Mouse (Mus musculus) skeletal muscle tissue, adult 2 months (tissue): Measurements from ENCODE around the gene H2-T23.
"Not testable (repeated sequence)": the region's sequence is repeated elsewhere in the genome, so short reads cannot be mapped to it uniquely, and the experiment has no call there.

Experiments
- DNase-seq: peaks from one replicate; pipeline ENCODE4 v3.0.0-alpha.2; 2012; ENCODE audit warnings: low read depth, low spot score

The H2-T23 gene

GRCm38 (mm10) chr17:36023710-36024654 lies 8.7 kb downstream of the H2-T23 start:
- DNase-seq, result peak; percentile 45

GRCm38 (mm10) chr17:36022922-36023321 lies 9.7 kb downstream of the H2-T23 start:
- no peak for DNase-seq

- no peak for DNase-seq
These were observed 10.6 kb downstream of the H2-T23 start for GRCm38 (mm10) chr17:36022098-36022497.

GRCm38 (mm10) chr17:36021309-36021708 lies 11.3 kb downstream of the H2-T23 start:
- DNase-seq, result no peak

DNA sequence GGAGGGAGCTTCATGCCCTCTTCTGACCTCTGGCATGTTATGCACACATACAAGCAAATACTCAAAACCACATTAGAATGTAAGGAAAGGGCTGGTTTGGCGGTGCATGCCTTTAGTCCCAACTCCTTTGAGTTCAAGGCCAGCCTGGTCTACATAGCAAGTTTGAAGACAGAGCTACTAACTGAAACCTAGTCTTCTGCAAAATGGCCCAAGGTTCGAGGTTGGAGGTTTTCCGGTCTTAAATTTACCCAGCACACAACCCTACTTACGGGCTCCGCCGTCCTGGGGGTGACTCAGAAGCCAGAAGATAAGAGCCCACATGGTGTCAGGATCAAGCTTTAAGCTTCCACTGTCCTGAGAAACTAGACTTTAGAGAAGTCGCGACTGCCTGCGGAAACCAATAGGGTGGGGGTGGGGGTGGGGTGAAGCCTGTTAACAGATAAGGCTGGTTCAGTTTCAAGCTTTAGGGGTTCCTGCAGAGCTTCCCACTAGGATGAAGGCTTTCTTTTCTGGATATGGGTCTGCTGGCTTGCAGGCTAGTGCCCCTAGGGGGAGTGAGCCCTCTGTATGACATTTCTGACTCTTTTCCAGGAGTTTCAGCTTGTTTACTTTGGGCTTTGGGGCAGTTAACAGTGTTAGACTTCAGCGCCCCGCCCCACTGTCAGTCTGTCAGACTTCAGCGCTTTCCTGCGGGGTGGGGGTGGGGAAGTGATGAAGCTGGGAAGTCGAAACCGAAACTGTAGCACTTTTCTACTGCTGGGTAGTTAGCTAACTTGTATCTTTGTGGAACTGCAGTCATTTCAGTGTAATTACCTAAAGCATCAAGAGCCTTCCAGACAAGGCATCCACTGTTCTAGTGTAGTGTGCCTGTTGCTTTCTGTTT lies 12.2 kb downstream of the H2-T23 start, which contains the start of gene H2-T24:
Gene H2-T24 (minus strand): TSS at position 370 of the 883 bp plus-strand sequence.
- DNase-seq, result peak; percentile 64

DNA sequence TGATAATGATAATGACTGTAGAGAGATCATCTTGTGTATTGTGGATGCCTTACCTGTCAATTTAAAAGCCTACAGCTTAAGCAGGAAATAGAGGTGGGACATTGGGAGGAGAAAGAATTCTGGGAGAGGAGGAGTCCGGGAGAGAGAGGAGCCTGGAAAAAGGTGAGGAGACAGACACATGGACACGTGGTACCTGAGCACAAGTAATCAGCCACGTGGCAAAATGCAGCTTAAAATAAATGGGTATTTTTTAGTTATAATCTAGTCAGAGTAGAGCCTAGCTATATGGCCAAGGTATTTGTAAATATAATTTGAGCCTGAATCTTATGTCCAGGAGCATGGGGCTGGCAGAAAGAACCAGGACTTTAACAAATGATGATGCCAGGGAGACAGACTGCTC lies 13.1 kb downstream of the H2-T23 start:
- DNase-seq, result no peak

- no peak for DNase-seq
These were observed 13.7 kb downstream of the H2-T23 start for GRCm38 (mm10) chr17:36018979-36019378.

GRCm38 (mm10) chr17:36017046-36017445 lies 15.6 kb downstream of the H2-T23 start:
- no peak for DNase-seq

- no peak for DNase-seq
These were observed 17.7 kb downstream of the H2-T23 start for GRCm38 (mm10) chr17:36014977-36015376.

DNA sequence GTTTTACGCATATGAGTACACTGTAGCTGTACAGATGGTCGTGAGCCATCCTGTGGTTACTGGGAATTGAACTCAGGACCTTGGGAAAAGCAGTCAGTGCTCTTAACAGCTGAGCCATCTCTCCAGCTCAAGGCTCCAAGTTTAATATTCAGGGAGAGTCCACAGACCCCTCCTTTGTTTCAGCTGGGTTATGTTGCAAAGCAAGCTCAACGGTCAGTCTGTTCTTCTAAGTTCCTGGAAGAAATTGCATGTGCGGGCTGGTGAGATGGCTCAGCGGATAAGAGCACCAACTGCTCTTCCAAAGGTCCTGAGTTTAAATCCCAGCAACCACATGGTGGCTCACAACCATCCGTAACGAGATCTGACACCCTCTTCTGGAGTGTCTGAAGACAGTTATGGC lies 28.2 kb downstream of the H2-T23 start:
- not testable (repeated sequence) for DNase-seq

DNA sequence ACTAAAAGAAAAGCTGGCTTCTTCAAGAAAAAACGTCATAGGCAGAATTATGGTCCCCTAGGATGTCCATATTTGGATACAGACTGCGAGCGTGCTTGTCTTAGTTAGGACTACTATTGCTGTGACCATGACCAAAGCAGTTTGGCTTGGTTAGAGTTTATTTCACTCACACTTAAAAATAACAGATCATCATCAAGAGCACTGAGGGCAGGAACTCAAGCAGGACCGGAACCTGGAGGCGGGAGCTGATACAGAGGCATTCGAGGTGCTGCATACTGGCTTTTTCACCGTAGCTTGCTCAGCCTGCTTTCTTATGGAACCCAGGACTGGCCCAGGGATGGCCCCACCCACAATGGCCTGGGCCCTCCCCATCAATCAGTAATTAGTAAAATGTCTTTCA lies 29.3 kb downstream of the H2-T23 start:
- DNase-seq, result no peak

DNA sequence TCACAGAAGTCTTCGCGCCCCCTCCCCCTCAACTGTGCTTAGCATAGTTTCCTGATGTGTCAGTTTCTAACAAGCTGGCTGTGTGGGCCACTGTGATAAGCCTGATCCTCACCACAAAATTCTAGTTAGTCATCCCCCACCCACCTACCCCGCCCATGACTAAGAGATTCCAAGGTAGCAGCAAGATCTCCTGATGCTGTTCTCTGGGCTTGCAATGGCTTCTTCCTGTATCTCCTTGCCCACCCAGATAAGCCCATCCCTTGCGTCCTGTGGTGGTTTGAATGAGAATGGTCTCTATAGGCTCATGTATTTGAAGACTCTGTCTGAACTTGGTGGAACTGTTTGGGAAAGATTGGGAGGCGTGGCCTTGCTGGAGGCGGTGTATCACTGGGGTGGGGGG lies 30.7 kb downstream of the H2-T23 start:
- no peak for DNase-seq

DNA sequence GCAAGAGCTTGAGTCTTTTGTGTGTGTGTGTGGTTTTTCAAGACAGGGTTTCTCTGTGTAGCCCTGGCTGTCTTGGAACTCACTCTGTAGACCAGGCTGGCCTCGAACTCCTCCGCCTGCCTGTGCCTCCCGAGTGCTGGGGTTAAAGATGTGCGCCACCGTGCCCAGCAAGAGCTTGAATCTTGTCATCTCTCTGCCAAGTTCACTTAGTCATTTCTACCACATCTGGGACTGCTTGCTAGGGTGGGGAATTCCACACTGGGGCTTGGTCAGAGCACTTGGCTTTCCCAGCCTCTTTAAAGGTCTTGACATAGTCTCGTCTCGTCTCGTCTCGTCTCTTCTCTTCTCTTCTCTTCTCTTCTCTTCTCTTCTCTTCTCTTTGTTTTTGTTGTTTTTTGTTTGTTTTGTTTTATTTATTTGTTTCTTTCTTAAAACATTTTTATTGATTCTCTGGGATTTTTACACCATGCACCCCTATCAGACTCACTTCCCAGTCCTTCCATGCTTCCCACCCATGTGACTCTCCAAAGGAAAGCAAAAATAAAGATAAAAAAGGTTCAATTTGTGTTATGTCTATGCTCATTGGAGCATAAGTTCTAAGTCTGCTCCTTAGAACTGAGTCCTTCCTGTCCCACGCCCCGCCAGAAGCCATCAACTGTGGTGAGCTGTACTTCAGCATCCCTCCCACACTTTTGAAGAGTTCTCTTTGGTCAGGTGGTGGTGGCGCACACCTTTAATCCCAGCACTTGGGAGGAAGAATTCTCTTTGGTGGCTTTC lies 31.3 kb downstream of the H2-T23 start:
- no peak for DNase-seq

- DNase-seq, result no peak
These were observed 32.3 kb downstream of the H2-T23 start for GRCm38 (mm10) chr17:36000349-36000748.

- DNase-seq, result no peak
These were observed 33.3 kb downstream of the H2-T23 start for GRCm38 (mm10) chr17:35999356-35999755.

- no peak for DNase-seq
These were observed 33.9 kb downstream of the H2-T23 start for GRCm38 (mm10) chr17:35998545-35999305.

GRCm38 (mm10) chr17:35997713-35998510 lies 34.7 kb downstream of the H2-T23 start:
- no peak for DNase-seq

DNA sequence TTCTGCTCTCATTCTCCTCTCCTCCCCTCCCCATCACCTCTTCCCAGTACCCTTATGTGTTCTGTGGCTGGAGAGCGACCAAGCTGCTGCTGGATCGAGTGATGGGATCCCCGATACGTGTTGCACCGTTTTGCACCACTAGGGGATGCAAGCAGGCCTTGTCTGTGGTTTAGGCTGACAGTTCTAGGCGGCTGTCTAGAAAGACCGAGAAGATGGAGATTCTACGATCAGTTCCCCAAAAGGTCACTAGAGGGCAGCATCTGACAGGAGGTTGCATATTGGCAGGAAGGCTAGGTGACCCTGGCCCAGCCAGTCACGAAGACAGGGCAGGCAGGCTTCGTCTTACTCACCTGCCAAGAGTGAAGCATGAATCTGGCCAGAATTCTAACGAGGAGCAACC lies 35.7 kb downstream of the H2-T23 start:
- DNase-seq, result peak; percentile 94

DNA sequence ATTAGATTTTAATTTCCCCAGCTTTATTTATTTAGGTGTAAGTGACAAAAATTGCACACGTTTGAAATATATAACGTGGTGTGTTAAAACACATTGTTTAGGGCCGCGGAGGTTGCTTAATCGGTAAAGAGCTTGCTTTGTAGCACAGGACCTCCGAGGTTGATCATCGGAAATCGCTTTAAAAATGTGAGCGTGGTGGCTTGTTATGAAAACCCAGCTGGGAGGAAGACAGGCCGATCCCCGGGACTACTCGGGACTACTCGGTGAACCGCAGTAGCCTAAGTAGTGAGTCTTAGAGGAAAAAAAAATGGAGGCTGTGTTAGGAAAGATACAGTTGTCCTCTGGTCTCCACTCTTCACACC lies 37.8 kb downstream of the H2-T23 start:
- DNase-seq, result no peak
